Mouse (Mus musculus) CH12.LX (cell line): ENCODE results near the gene Slc45a3.

Experiments
- CTCF ChIP-seq, 2 experiments: IDR thresholded peaks in 1 of 2; conservative IDR thresholded peaks in 1 of 2; 2 replicates each; pipeline ENCODE4 v1.5.1; 2011 to 2012; ENCODE audit warnings: low read depth in 2 of 2, low read length in 2 of 2, improper control_type of control experiment in 1 of 2, inconsistent platforms in 1 of 2, mild to moderate bottlenecking in 1 of 2, moderate library complexity in 1 of 2
- JUN ChIP-seq: IDR thresholded peaks from 2 replicates; pipeline ENCODE4 v1.6.1; 2011; ENCODE audit warnings: low read depth, mild to moderate bottlenecking, low read length, improper control_type of control experiment, moderate library complexity; ENCODE audit not compliant: insufficient read depth
- JUND ChIP-seq: conservative IDR thresholded peaks from 2 replicates; pipeline ENCODE4 v1.6.1; 2011; ENCODE audit warnings: low read depth, low read length, improper control_type of control experiment
- MAFK ChIP-seq: IDR thresholded peaks from 2 replicates; pipeline ENCODE4 v1.6.1; 2011; ENCODE audit warnings: low read length, improper control_type of control experiment; ENCODE audit not compliant: insufficient replicate concordance
- MXI1 ChIP-seq: IDR thresholded peaks from 2 replicates; pipeline ENCODE4 v1.6.1; 2011; ENCODE audit warnings: mild to moderate bottlenecking, low read depth, low read length, improper control_type of control experiment
- POLR2A ChIP-seq: IDR thresholded peaks from 2 replicates; pipeline ENCODE4 v1.6.1; 2011; ENCODE audit warnings: low read depth, mild to moderate bottlenecking, improper control_type of control experiment, low read length
- SIN3A ChIP-seq: IDR thresholded peaks from 2 replicates; pipeline ENCODE4 v1.6.1; 2012; ENCODE audit warnings: low read length, improper control_type of control experiment, inconsistent platforms
- SMC3 ChIP-seq: IDR thresholded peaks from 2 replicates; pipeline ENCODE4 v1.6.1; 2011; ENCODE audit warnings: low read depth, low read length, improper control_type of control experiment
- USF1 ChIP-seq: IDR thresholded peaks from 2 replicates; pipeline ENCODE4 v1.6.1; 2014; ENCODE audit warnings: low read depth, mild to moderate bottlenecking, inconsistent platforms, low read length, improper control_type of control experiment
- ZC3H11A ChIP-seq: IDR thresholded peaks from 2 replicates; pipeline ENCODE4 v1.6.1; 2012; ENCODE audit warnings: low read depth, mild to moderate bottlenecking, inconsistent platforms, low read length, improper control_type of control experiment
- ZKSCAN1 ChIP-seq: IDR thresholded peaks from 2 replicates; pipeline ENCODE4 v1.6.1; 2012; ENCODE audit warnings: low read depth, inconsistent platforms, low read length, improper control_type of control experiment, borderline replicate concordance

GRCm38 (mm10) chr1:131972498-131973334 is 9.9 kb downstream of the Slc45a3 start:
- TF ChIP-seq POLR2A = no peak
- TF ChIP-seq ZKSCAN1 = no peak
- TF ChIP-seq SIN3A = no peak
- no peak for TF ChIP-seq JUND
- TF ChIP-seq CTCF (conservative IDR thresholded peaks at IDR 0.05 in 1 of 2, IDR thresholded peaks at IDR 0.05 in 1 of 2; ENCODE audit: low read depth in 2 of 2, low read length in 2 of 2) = no peak
- no peak for TF ChIP-seq USF1
- TF ChIP-seq JUN = no peak
- TF ChIP-seq SMC3 = no peak
- no peak for TF ChIP-seq MXI1
- no peak for TF ChIP-seq MAFK
- no peak for TF ChIP-seq ZC3H11A
